Mouse (Mus musculus) bone marrow, adult 2 months (tissue): ENCODE results near the gene Aldh3b3. TPM values are rescaled to one million over a fixed set of nuclear protein-coding genes. Genes with fewer than 3 reads are reported as not detected.

ENCODE experiments used
- H3K27ac ChIP-seq: fragments of 200-500 bp; 2 replicates; pipeline ENCODE4 v1.5.1; 2012; ENCODE audit warnings: low read depth, mild to moderate bottlenecking, control low read depth, inconsistent platforms, low read length; ENCODE audit not compliant: control insufficient read depth, poor library complexity, insufficient read depth
- H3K4me1 ChIP-seq: fragments of 200-500 bp; 2 replicates; pipeline ENCODE4 v1.6.1; 2011; ENCODE audit warnings: low read length; ENCODE audit not compliant: control insufficient read depth, insufficient read depth
- H3K4me3 ChIP-seq: fragments of 200-500 bp; replicated peaks from 2 replicates; pipeline ENCODE3; 2011; ENCODE audit warnings: mild to moderate bottlenecking, low read depth, low read length, control low read depth; ENCODE audit not compliant: control insufficient read depth
- CTCF ChIP-seq: fragments of 200-500 bp; IDR thresholded peaks from 2 replicates; pipeline ENCODE4 v1.5.1; 2011; ENCODE audit warnings: low read length, control low read depth; ENCODE audit not compliant: control insufficient read depth, insufficient read depth
- POLR2A ChIP-seq: fragments of 200-500 bp; IDR thresholded peaks from 2 replicates; pipeline ENCODE4 v1.6.1; 2011; ENCODE audit warnings: low read depth, mild to moderate bottlenecking, control low read depth, low read length, borderline replicate concordance; ENCODE audit not compliant: control insufficient read depth
- WGBS: fragments of 180-500 bp; shearing (Covaris S2); methylation state at CpG from one replicate; pipeline ENCODE4 v1.1.7; 2018; 5-methylcytosine and 5-hydroxymethylcytosine counted together
- polyA plus RNA-seq: library from polyadenylated mRNA; stranded (reverse); fragments of >200 nt; gene quantifications from 2 replicates; pipeline ENCODE4 v1.2.4, GENCODE M21; 2011; ENCODE audit warnings: low replicate concordance; ENCODE audit not compliant: missing spikeins, insufficient read depth, insufficient read length

Aldh3b3 gene
- polyA plus RNA-seq, 1 experiment: 4.4 TPM

- Histone ChIP-seq H3K4me3 (no peak overlapping the region), H3K4me1 (peaks cover 2% of the 10 kb centered on the region; the same call in 1 of the 2 replicates), H3K27ac (no peak overlapping the region)
- 25% methylated on average over 10 of the region's 10 CpGs for WGBS
- TF ChIP-seq CTCF (no peak), POLR2A (no peak)
These were observed 12.4 kb upstream of the Aldh3b3 start for GRCm38 (mm10) chr19:3945872-3946564.

- H3K4me3 ChIP-seq: no peak overlapping the region
- 40% methylated on average over 2 of the region's 2 CpGs for WGBS
- H3K4me1 ChIP-seq: peaks cover 2% of the 10 kb centered on the region; the same call in 1 of the 2 replicates
- no peak overlapping the region for H3K27ac ChIP-seq
- TF ChIP-seq CTCF (peak; percentile 81), POLR2A (no peak)
These were observed 11.7 kb upstream of the Aldh3b3 start for GRCm38 (mm10) chr19:3946715-3947114.

GRCm38 (mm10) chr19:3947813-3948212, 10.6 kb upstream of the Aldh3b3 start:
- Histone ChIP-seq H3K4me1 (peaks cover 5% of the 10 kb centered on the region; the same call in 1 of the 2 replicates), H3K4me3 (no peak overlapping the region), H3K27ac (no peak overlapping the region)
- no peak for TF ChIP-seq POLR2A
- no peak for TF ChIP-seq CTCF
- 78% methylated on average over 3 of the region's 3 CpGs for WGBS

GRCm38 (mm10) chr19:3948546-3948945, 9.9 kb upstream of the Aldh3b3 start:
- H3K27ac ChIP-seq: no peak overlapping the region
- WGBS: 94% methylated on average over 14 of the region's 14 CpGs
- no peak overlapping the region for H3K4me3 ChIP-seq
- peaks cover 5% of the 10 kb centered on the region; the same call in 1 of the 2 replicates for H3K4me1 ChIP-seq
- TF ChIP-seq CTCF (no peak), POLR2A (no peak)

- no peak overlapping the region for H3K4me3 ChIP-seq
- TF ChIP-seq CTCF: no peak
- TF ChIP-seq POLR2A: no peak
- H3K4me1 ChIP-seq: peaks cover 7% of the 10 kb centered on the region; the same call in 1 of the 2 replicates
- 77% methylated on average over 3 of the region's 3 CpGs for WGBS
- no peak overlapping the region for H3K27ac ChIP-seq
These were observed 8.1 kb upstream of the Aldh3b3 start for GRCm38 (mm10) chr19:3950331-3950730.

- H3K4me3 ChIP-seq: no peak overlapping the region
- H3K4me1 ChIP-seq: peaks cover 5% of the 10 kb centered on the region; the same call in 1 of the 2 replicates
- no peak overlapping the region for H3K27ac ChIP-seq
- no peak for TF ChIP-seq POLR2A
- TF ChIP-seq CTCF: no peak
These were observed 7.0 kb upstream of the Aldh3b3 start for GRCm38 (mm10) chr19:3951461-3951860.

- WGBS: 37% methylated on average over 1 of the region's 1 CpGs
- no peak overlapping the region for H3K27ac ChIP-seq
- no peak overlapping the region for H3K4me3 ChIP-seq
- no peak for TF ChIP-seq POLR2A
- TF ChIP-seq CTCF: no peak
- peaks cover 5% of the 10 kb centered on the region; the same call in 1 of the 2 replicates for H3K4me1 ChIP-seq
These were observed 6.3 kb upstream of the Aldh3b3 start for GRCm38 (mm10) chr19:3952099-3952498.

GRCm38 (mm10) chr19:3955033-3955432, 3.4 kb upstream of the Aldh3b3 start:
- Histone ChIP-seq H3K27ac (no peak overlapping the region), H3K4me1 (peaks cover 5% of the 10 kb centered on the region; the same call in 1 of the 2 replicates), H3K4me3 (no peak overlapping the region)
- TF ChIP-seq CTCF (no peak), POLR2A (no peak)
- WGBS: 49% methylated on average over 3 of the region's 3 CpGs
